Mouse (Mus musculus) B cell, adult 2 months (primary cell): Measurements from ENCODE around the gene Odf3l1.
A peak's percentile ranks its signal among the peaks of the same experiment; 100 is the strongest.

Experiments
- DNase-seq, 2 experiments: peaks; one replicate each; pipeline ENCODE4 v3.0.0; 2022

The Odf3l1 gene

GRCm38 (mm10) chr9:56843679-56844188, 20.7 kb downstream of the Odf3l1 start:
- DNase-seq: peak; percentile 52 to 54

GRCm38 (mm10) chr9:56842303-56842719, 22.2 kb downstream of the Odf3l1 start:
- DNase-seq: no peak

- no peak for DNase-seq
These were observed 22.6 kb downstream of the Odf3l1 start for GRCm38 (mm10) chr9:56841864-56842263.

GRCm38 (mm10) chr9:56840721-56841120, 23.8 kb downstream of the Odf3l1 start:
- no peak for DNase-seq

- DNase-seq: no peak
These were observed 29.3 kb downstream of the Odf3l1 start for GRCm38 (mm10) chr9:56835152-56835551.

GRCm38 (mm10) chr9:56832900-56833299, 31.6 kb downstream of the Odf3l1 start:
- DNase-seq: no peak

GRCm38 (mm10) chr9:56831904-56832303, 32.6 kb downstream of the Odf3l1 start:
- no peak for DNase-seq

- DNase-seq: no peak
These were observed 34.3 kb downstream of the Odf3l1 start for GRCm38 (mm10) chr9:56830162-56830561.

GRCm38 (mm10) chr9:56828841-56829240, 35.6 kb downstream of the Odf3l1 start:
- DNase-seq: no peak

GRCm38 (mm10) chr9:56828146-56828545, 36.3 kb downstream of the Odf3l1 start:
- DNase-seq: no peak

- DNase-seq: no peak
These were observed 38.8 kb downstream of the Odf3l1 start for GRCm38 (mm10) chr9:56825476-56826213.

- DNase-seq: peak; percentile 12 to 14
These were observed 39.6 kb downstream of the Odf3l1 start for GRCm38 (mm10) chr9:56824900-56825299.

- no peak for DNase-seq
These were observed 53.6 kb downstream of the Odf3l1 start for GRCm38 (mm10) chr9:56810916-56811315.

- DNase-seq: no peak
These were observed 56.5 kb downstream of the Odf3l1 start for GRCm38 (mm10) chr9:56807990-56808389.

GRCm38 (mm10) chr9:56803146-56803545, 61.3 kb downstream of the Odf3l1 start:
- no peak for DNase-seq
